Mouse (Mus musculus) G1E (cell line): Measurements from ENCODE around the gene Sp7.

Experiments used
- CTCF ChIP-seq: IDR thresholded peaks from 2 replicates; pipeline ENCODE4 v1.5.1; 2012; ENCODE audit warnings: low read depth, low read length, inconsistent platforms, mixed read lengths
- GATA1 ChIP-seq: IDR thresholded peaks from 2 replicates; pipeline ENCODE4 v1.6.1; 2012; ENCODE audit warnings: borderline replicate concordance, low read length, inconsistent platforms, mixed read lengths
- POLR2AphosphoS5 ChIP-seq: IDR thresholded peaks from 2 replicates; pipeline ENCODE4 v1.6.1; 2012; ENCODE audit warnings: low read depth, low read length, inconsistent platforms; ENCODE audit not compliant: insufficient replicate concordance
- TAL1 ChIP-seq: conservative IDR thresholded peaks from 2 replicates; pipeline ENCODE4 v1.6.1; 2012; ENCODE audit warnings: low read depth, low read length, inconsistent platforms, mixed read lengths

- TF ChIP-seq CTCF (no peak), TAL1 (no peak), POLR2AphosphoS5 (no peak), GATA1 (no peak)
These were observed 4.3 kb downstream of the Sp7 start for GRCm38 (mm10) chr15:102362648-102363047.
